Mouse (Mus musculus): Measurements from ENCODE around the gene Fmn2. TPM values are rescaled to one million over a fixed set of nuclear protein-coding genes. Genes with fewer than 3 reads are reported as not detected.

The Fmn2 gene
- polyA plus RNA-seq, 1 experiment from 2014 or later: 7.1 TPM

- Histone ChIP-seq H3K4me1 (replicated peaks) (no peaks in the 10 kb centered on the region), H3K27me3 (no peaks in the 10 kb centered on the region), H3K27ac (replicated peaks) (no peak overlapping the region), H3K9me3 (no peaks in the 10 kb centered on the region), H3K9ac (no peak overlapping the region), H3K4me2 (no peak overlapping the region), H3K36me3 (no peaks in the 10 kb centered on the region), H3K4me3 (no peak overlapping the region)
- no peak for ATAC-seq (ENCODE audit: low FRiP score, low read depth)
- WGBS: 87% methylated on average over 6 of the region's 6 CpGs
Measured at GRCm38 (mm10) chr1:174564561-174564960, 62.9 kb downstream of the Fmn2 start.

- Histone ChIP-seq H3K9ac (no peak overlapping the region), H3K4me2 (no peak overlapping the region)
- 91% methylated on average over 3 of the region's 3 CpGs for WGBS
Measured at GRCm38 (mm10) chr1:174568609-174569008, 67.0 kb downstream of the Fmn2 start.

GRCm38 (mm10) chr1:174592420-174592980 lies 90.9 kb downstream of the Fmn2 start:
- ATAC-seq (ENCODE audit: low FRiP score, low read depth): no peak
- 79% methylated on average over 5 of the region's 5 CpGs for WGBS
- no peaks in the 10 kb centered on the region for H3K4me1 ChIP-seq (replicated peaks)

More at GRCm38 (mm10) chr1:174568609-174569008, 67.0 kb downstream of the Fmn2 start:
- no peak for ATAC-seq (ENCODE audit: low FRiP score, low read depth)
- H3K27me3 ChIP-seq: no peaks in the 10 kb centered on the region
- no peaks in the 10 kb centered on the region for H3K36me3 ChIP-seq
- H3K4me1 ChIP-seq (replicated peaks): no peaks in the 10 kb centered on the region
- no peak overlapping the region for H3K4me3 ChIP-seq
- no peaks in the 10 kb centered on the region for H3K9me3 ChIP-seq
- no peak overlapping the region for H3K27ac ChIP-seq (replicated peaks)

GRCm38 (mm10) chr1:174594989-174595388 lies 93.4 kb downstream of the Fmn2 start:
- Histone ChIP-seq H3K27ac (replicated peaks) (no peak overlapping the region), H3K36me3 (no peaks in the 10 kb centered on the region), H3K9ac (no peak overlapping the region), H3K4me2 (no peak overlapping the region), H3K9me3 (no peaks in the 10 kb centered on the region), H3K27me3 (no peaks in the 10 kb centered on the region), H3K4me3 (no peak overlapping the region), H3K4me1 (replicated peaks) (no peaks in the 10 kb centered on the region)
- WGBS: 18% methylated on average over 4 of the region's 4 CpGs
- ATAC-seq (ENCODE audit: low FRiP score, low read depth): no peak

More at GRCm38 (mm10) chr1:174592420-174592980, 90.9 kb downstream of the Fmn2 start:
- Histone ChIP-seq H3K9ac (no peak overlapping the region), H3K27me3 (no peaks in the 10 kb centered on the region), H3K36me3 (no peaks in the 10 kb centered on the region), H3K9me3 (no peaks in the 10 kb centered on the region), H3K4me2 (no peak overlapping the region), H3K27ac (replicated peaks) (no peak overlapping the region), H3K4me3 (no peak overlapping the region)

GRCm38 (mm10) chr1:174597495-174597894 lies 95.9 kb downstream of the Fmn2 start:
- no peaks in the 10 kb centered on the region for H3K9me3 ChIP-seq
- H3K9ac ChIP-seq: no peak overlapping the region
- no peak overlapping the region for H3K4me2 ChIP-seq
- H3K27ac ChIP-seq (replicated peaks): no peak overlapping the region
- H3K4me1 ChIP-seq (replicated peaks): no peaks in the 10 kb centered on the region
- no peaks in the 10 kb centered on the region for H3K36me3 ChIP-seq
- H3K4me3 ChIP-seq: no peak overlapping the region
- H3K27me3 ChIP-seq: no peaks in the 10 kb centered on the region
- WGBS: 81% methylated on average over 3 of the region's 3 CpGs
- no peak for ATAC-seq (ENCODE audit: low FRiP score, low read depth)

- H3K9ac ChIP-seq: no peak overlapping the region
- H3K4me1 ChIP-seq (replicated peaks): no peaks in the 10 kb centered on the region
- H3K27me3 ChIP-seq: no peaks in the 10 kb centered on the region
- WGBS: 90% methylated on average over 6 of the region's 6 CpGs
- no peak for ATAC-seq (ENCODE audit: low FRiP score, low read depth)
- no peak overlapping the region for H3K4me2 ChIP-seq
- no peaks in the 10 kb centered on the region for H3K36me3 ChIP-seq
- no peak overlapping the region for H3K27ac ChIP-seq (replicated peaks)
- no peak overlapping the region for H3K4me3 ChIP-seq
- no peaks in the 10 kb centered on the region for H3K9me3 ChIP-seq
Measured at GRCm38 (mm10) chr1:174598226-174598625, 96.6 kb downstream of the Fmn2 start.

GRCm38 (mm10) chr1:174600041-174600440 lies 98.4 kb downstream of the Fmn2 start:
- no peak overlapping the region for H3K4me3 ChIP-seq
- ATAC-seq (ENCODE audit: low FRiP score, low read depth): no peak
- H3K36me3 ChIP-seq: no peaks in the 10 kb centered on the region
- H3K9ac ChIP-seq: no peak overlapping the region
- no peaks in the 10 kb centered on the region for H3K27me3 ChIP-seq
- H3K4me2 ChIP-seq: no peak overlapping the region
- no peaks in the 10 kb centered on the region for H3K9me3 ChIP-seq
- 97% methylated on average over 2 of the region's 2 CpGs for WGBS
- H3K4me1 ChIP-seq (replicated peaks): no peaks in the 10 kb centered on the region
- H3K27ac ChIP-seq (replicated peaks): no peak overlapping the region

- Histone ChIP-seq H3K27ac (replicated peaks) (no peak overlapping the region), H3K9me3 (no peaks in the 10 kb centered on the region), H3K27me3 (no peaks in the 10 kb centered on the region), H3K4me3 (no peak overlapping the region), H3K4me2 (no peak overlapping the region), H3K4me1 (replicated peaks) (no peaks in the 10 kb centered on the region), H3K9ac (no peak overlapping the region), H3K36me3 (no peaks in the 10 kb centered on the region)
- WGBS: 51% methylated on average over 1 of the region's 1 CpGs
- ATAC-seq (ENCODE audit: low FRiP score, low read depth): no peak
Measured at GRCm38 (mm10) chr1:174600620-174601019, 99.0 kb downstream of the Fmn2 start.

GRCm38 (mm10) chr1:174617368-174617767 lies 115.7 kb downstream of the Fmn2 start:
- H3K27me3 ChIP-seq: no peaks in the 10 kb centered on the region
- no peak for ATAC-seq (ENCODE audit: low FRiP score, low read depth)
- H3K4me2 ChIP-seq: no peak overlapping the region
- no peak overlapping the region for H3K27ac ChIP-seq (replicated peaks)
- WGBS: 79% methylated on average over 4 of the region's 4 CpGs
- no peaks in the 10 kb centered on the region for H3K4me1 ChIP-seq (replicated peaks)
- H3K4me3 ChIP-seq: no peak overlapping the region
- no peak overlapping the region for H3K9ac ChIP-seq
- H3K36me3 ChIP-seq: peaks cover 16% of the 10 kb centered on the region
- no peaks in the 10 kb centered on the region for H3K9me3 ChIP-seq

- 37% methylated on average over 1 of the region's 1 CpGs for WGBS
- no peak overlapping the region for H3K9ac ChIP-seq
- H3K4me1 ChIP-seq (replicated peaks): no peaks in the 10 kb centered on the region
Measured at GRCm38 (mm10) chr1:174621512-174621911, 119.9 kb downstream of the Fmn2 start.

GRCm38 (mm10) chr1:174623054-174623453 lies 121.4 kb downstream of the Fmn2 start:
- H3K27ac ChIP-seq (replicated peaks): no peak overlapping the region
- H3K9ac ChIP-seq: no peak overlapping the region
- no peaks in the 10 kb centered on the region for H3K9me3 ChIP-seq
- no peaks in the 10 kb centered on the region for H3K27me3 ChIP-seq
- H3K4me3 ChIP-seq: no peak overlapping the region
- no peak for ATAC-seq (ENCODE audit: low FRiP score, low read depth)
- H3K4me1 ChIP-seq (replicated peaks): no peaks in the 10 kb centered on the region
- H3K4me2 ChIP-seq: no peak overlapping the region
- H3K36me3 ChIP-seq: peaks cover 10% of the 10 kb centered on the region; the same call in 1 of the 2 replicates
- WGBS: 40% methylated on average over 3 of the region's 3 CpGs

More at GRCm38 (mm10) chr1:174621512-174621911, 119.9 kb downstream of the Fmn2 start:
- Histone ChIP-seq H3K9me3 (no peaks in the 10 kb centered on the region), H3K27me3 (no peaks in the 10 kb centered on the region), H3K4me2 (no peak overlapping the region), H3K36me3 (peaks cover 4% of the 10 kb centered on the region; the same call in 1 of the 2 replicates), H3K4me3 (no peak overlapping the region), H3K27ac (replicated peaks) (no peak overlapping the region)
- no peak for ATAC-seq (ENCODE audit: low FRiP score, low read depth)

GRCm38 (mm10) chr1:174630074-174630473 lies 128.4 kb downstream of the Fmn2 start:
- no peak overlapping the region for H3K9ac ChIP-seq
- no peaks in the 10 kb centered on the region for H3K4me1 ChIP-seq (replicated peaks)
- 0 out of 2 replicates have a peak, but pooled peaks cover 8% of the 10 kb centered on the region for H3K36me3 ChIP-seq
- no peak overlapping the region for H3K27ac ChIP-seq (replicated peaks)
- ATAC-seq (ENCODE audit: low FRiP score, low read depth): no peak
- no peak overlapping the region for H3K4me2 ChIP-seq
- H3K27me3 ChIP-seq: no peaks in the 10 kb centered on the region
- H3K9me3 ChIP-seq: no peaks in the 10 kb centered on the region
- 71% methylated on average over 1 of the region's 1 CpGs for WGBS
- H3K4me3 ChIP-seq: no peak overlapping the region

- no peak overlapping the region for H3K4me3 ChIP-seq
- WGBS: 97% methylated on average over 4 of the region's 4 CpGs
- no peak for ATAC-seq (ENCODE audit: low FRiP score, low read depth)
- no peak overlapping the region for H3K27ac ChIP-seq (replicated peaks)
- H3K36me3 ChIP-seq: no peaks in the 10 kb centered on the region
- no peak overlapping the region for H3K4me2 ChIP-seq
- H3K9me3 ChIP-seq: no peaks in the 10 kb centered on the region
- H3K27me3 ChIP-seq: no peaks in the 10 kb centered on the region
- H3K9ac ChIP-seq: no peak overlapping the region
- no peaks in the 10 kb centered on the region for H3K4me1 ChIP-seq (replicated peaks)
Measured at GRCm38 (mm10) chr1:174636291-174636690, 134.7 kb downstream of the Fmn2 start.
